Mouse (Mus musculus) kidney, postnatal 0 days (tissue): ENCODE measurements at regions not wholly inside any gene's neighbourhood (a gene's known extent, or its start where the extent isn't known, plus 50 kb on each side); places are given as distances from the start of the nearest gene placed in this dataset.

Experiments used
- ATAC-seq: fragments of 200-750 bp; cut with Nextera tagmentation; replicated peaks from 2 replicates; pipeline ENCODE4 v1.8.0; 2017; ENCODE audit warnings: low read depth, moderate number of reproducible peaks, moderate TSS enrichment, moderate library complexity; ENCODE audit not compliant: low FRiP score
- DNase-seq: peaks from one replicate; pipeline ENCODE4 v3.0.0-alpha.2; 2016; ENCODE audit warnings: low spot score
- H3K27ac ChIP-seq: fragments of 300-500 bp; sonication (generic); 2 replicates; pipeline ENCODE4 v1.5.1; 2014; ENCODE audit warnings: mild to moderate bottlenecking
- H3K27me3 ChIP-seq: fragments of 300-500 bp; sonication (generic); 2 replicates; pipeline ENCODE4 v1.6.1; 2014; ENCODE audit warnings: low read length, mixed read lengths; ENCODE audit not compliant: insufficient read depth
- H3K36me3 ChIP-seq: fragments of 300-500 bp; sonication (generic); 2 replicates; pipeline ENCODE4 v1.6.1; 2014; ENCODE audit warnings: low read length, mixed read lengths; ENCODE audit not compliant: insufficient read depth
- H3K4me1 ChIP-seq: fragments of 300-500 bp; sonication (generic); replicated peaks from 2 replicates; pipeline ENCODE4 v1.6.1; 2014; ENCODE audit warnings: antibody characterized with exemption, low read length, mixed read lengths; ENCODE audit not compliant: insufficient read depth
- H3K4me2 ChIP-seq: fragments of 300-500 bp; sonication (generic); 2 replicates; pipeline ENCODE4 v1.6.1; 2014; ENCODE audit warnings: mild to moderate bottlenecking, low read length, moderate library complexity, mixed read lengths
- H3K4me3 ChIP-seq: fragments of 300-500 bp; sonication (generic); replicated peaks from 2 replicates; pipeline ENCODE4 v1.5.1; 2014; ENCODE audit warnings: low read depth, low read length
- H3K9ac ChIP-seq: fragments of 300-500 bp; sonication (generic); 2 replicates; pipeline ENCODE4 v1.6.1; 2014; ENCODE audit warnings: low read depth, low read length
- H3K9me3 ChIP-seq: fragments of 300-500 bp; sonication (generic); replicated peaks from 2 replicates; pipeline ENCODE4 v1.6.1; 2016; ENCODE audit warnings: low read length, inconsistent platforms, mixed read lengths
- CTCF ChIP-seq: IDR thresholded peaks from 2 replicates; pipeline ENCODE4 v1.5.1; 2016; ENCODE audit warnings: antibody characterized with exemption, low read depth, mild to moderate bottlenecking, moderate library complexity
- WGBS: fragments of 180-500 bp; shearing (Covaris S2); extraction: QIAGEN DNeasy Blood & Tissue Kit; methylation state at CpG from one replicate; pipeline ENCODE4 v1.1.7; 2014; 5-methylcytosine and 5-hydroxymethylcytosine counted together

- H3K27ac ChIP-seq: no peak overlapping the region
- no peaks in the 10 kb centered on the region for H3K27me3 ChIP-seq
- no peaks in the 10 kb centered on the region for H3K36me3 ChIP-seq
- H3K4me3 ChIP-seq: no peak overlapping the region
- H3K9me3 ChIP-seq: no peaks in the 10 kb centered on the region
- DNase-seq (peak; percentile 91), ATAC-seq (peak; percentile 44; the same call in 1 of the 2 replicates)
- 15% methylated on average over 22 of the region's 22 CpGs for WGBS
- H3K4me2 ChIP-seq: peak overlapping the region; percentile 43
- H3K9ac ChIP-seq: no peak overlapping the region
- H3K4me1 ChIP-seq: peaks cover 8% of the 10 kb centered on the region; the same call in 1 of the 2 replicates
- peak; percentile 37 for TF ChIP-seq CTCF
These were observed 354.6 kb upstream of the Zfp507 start for GRCm38 (mm10) chr7:36157270-36157945.

GRCm38 (mm10) chr7:36156595-36156994, 353.8 kb upstream of the Zfp507 start:
- Histone ChIP-seq H3K9me3 (no peaks in the 10 kb centered on the region), H3K4me2 (peak overlapping the region; percentile 43), H3K27ac (no peak overlapping the region), H3K4me1 (peaks cover 13% of the 10 kb centered on the region; the same call in 1 of the 2 replicates), H3K4me3 (no peak overlapping the region), H3K9ac (no peak overlapping the region), H3K27me3 (no peaks in the 10 kb centered on the region), H3K36me3 (no peaks in the 10 kb centered on the region)
- ATAC-seq (no peak), DNase-seq (no peak)
- TF ChIP-seq CTCF: no peak
- 23% methylated on average over 12 of the region's 12 CpGs for WGBS

- no peak for DNase-seq
- no peak overlapping the region for H3K27ac ChIP-seq
- WGBS: 40% methylated on average over 2 of the region's 2 CpGs
These were observed 352.8 kb upstream of the Zfp507 start for GRCm38 (mm10) chr7:36155576-36155975.

GRCm38 (mm10) chr7:36155159-36155558, 352.4 kb upstream of the Zfp507 start:
- H3K4me1 ChIP-seq: peaks cover 21% of the 10 kb centered on the region; the same call in 1 of the 2 replicates
- H3K27ac ChIP-seq: no peak overlapping the region
- 74% methylated on average over 6 of the region's 6 CpGs for WGBS
- no peak overlapping the region for H3K4me2 ChIP-seq
- no peaks in the 10 kb centered on the region for H3K9me3 ChIP-seq
- ATAC-seq: no peak
- no peaks in the 10 kb centered on the region for H3K27me3 ChIP-seq
- H3K36me3 ChIP-seq: no peaks in the 10 kb centered on the region
- DNase-seq: no peak
- TF ChIP-seq CTCF: no peak
- H3K9ac ChIP-seq: no peak overlapping the region
- H3K4me3 ChIP-seq: no peak overlapping the region

More at GRCm38 (mm10) chr7:36155576-36155975, 352.8 kb upstream of the Zfp507 start:
- Histone ChIP-seq H3K4me3 (no peak overlapping the region), H3K36me3 (no peaks in the 10 kb centered on the region), H3K27me3 (no peaks in the 10 kb centered on the region), H3K9ac (no peak overlapping the region), H3K4me2 (no peak overlapping the region), H3K4me1 (peaks cover 21% of the 10 kb centered on the region; the same call in 1 of the 2 replicates), H3K9me3 (no peaks in the 10 kb centered on the region)
- ATAC-seq: no peak
- TF ChIP-seq CTCF: no peak

- no peak overlapping the region for H3K27ac ChIP-seq
- ATAC-seq: no peak
- TF ChIP-seq CTCF: no peak
These were observed 348.2 kb upstream of the Zfp507 start for GRCm38 (mm10) chr7:36150871-36151560.

GRCm38 (mm10) chr7:36136571-36136970, 333.8 kb upstream of the Zfp507 start:
- 51% methylated on average over 5 of the region's 5 CpGs for WGBS
- no peak overlapping the region for H3K4me2 ChIP-seq
- H3K4me3 ChIP-seq: no peak overlapping the region
- H3K4me1 ChIP-seq: 0 out of 2 replicates have a peak, but pooled peaks cover 7% of the 10 kb centered on the region
- H3K27ac ChIP-seq: no peak overlapping the region
- no peaks in the 10 kb centered on the region for H3K9me3 ChIP-seq
- no peak for ATAC-seq
- H3K9ac ChIP-seq: no peak overlapping the region
- H3K36me3 ChIP-seq: no peaks in the 10 kb centered on the region
- TF ChIP-seq CTCF: no peak
- no peak for DNase-seq
- no peaks in the 10 kb centered on the region for H3K27me3 ChIP-seq

More at GRCm38 (mm10) chr7:36150871-36151560, 348.2 kb upstream of the Zfp507 start:
- DNase-seq: no peak
- H3K27me3 ChIP-seq: no peaks in the 10 kb centered on the region
- H3K9me3 ChIP-seq: no peaks in the 10 kb centered on the region
- no peak overlapping the region for H3K9ac ChIP-seq
- H3K4me3 ChIP-seq: no peak overlapping the region
- WGBS: 21% methylated on average over 12 of the region's 12 CpGs
- no peak overlapping the region for H3K4me2 ChIP-seq
- no peaks in the 10 kb centered on the region for H3K36me3 ChIP-seq
- peaks cover 13% of the 10 kb centered on the region; the same call in 1 of the 2 replicates for H3K4me1 ChIP-seq
